Mouse (Mus musculus) liver, adult (tissue): ENCODE measurements around the gene Wdfy1.

Source experiments
- GATA4 ChIP-seq: IDR thresholded peaks from 2 replicates; pipeline ENCODE4 v1.6.1; 2014; ENCODE audit warnings: mild to moderate bottlenecking, low read length; ENCODE audit not compliant: insufficient replicate concordance

The Wdfy1 gene

GRCm38 (mm10) chr1:79764483-79764882, 11.5 kb downstream of the Wdfy1 start:
- TF ChIP-seq GATA4: no peak

GRCm38 (mm10) chr1:79764031-79764430, 11.9 kb downstream of the Wdfy1 start:
- no peak for TF ChIP-seq GATA4

GRCm38 (mm10) chr1:79762282-79763250, 13.4 kb downstream of the Wdfy1 start:
- TF ChIP-seq GATA4: no peak

GRCm38 (mm10) chr1:79761917-79762271, 14.0 kb downstream of the Wdfy1 start:
- no peak for TF ChIP-seq GATA4

GRCm38 (mm10) chr1:79761106-79761916, 14.6 kb downstream of the Wdfy1 start:
- TF ChIP-seq GATA4: no peak; the same call in 1 of the 2 replicates

GRCm38 (mm10) chr1:79760656-79761055, 15.3 kb downstream of the Wdfy1 start:
- TF ChIP-seq GATA4: no peak

GRCm38 (mm10) chr1:79759436-79759972, 16.4 kb downstream of the Wdfy1 start:
- TF ChIP-seq GATA4: no peak

GRCm38 (mm10) chr1:79759006-79759405, 16.9 kb downstream of the Wdfy1 start:
- TF ChIP-seq GATA4: no peak

GRCm38 (mm10) chr1:79757597-79757996, 18.3 kb downstream of the Wdfy1 start:
- TF ChIP-seq GATA4: no peak

GRCm38 (mm10) chr1:79757161-79757560, 18.8 kb downstream of the Wdfy1 start:
- TF ChIP-seq GATA4: no peak

GRCm38 (mm10) chr1:79756417-79756816, 19.5 kb downstream of the Wdfy1 start:
- TF ChIP-seq GATA4: no peak

GRCm38 (mm10) chr1:79755376-79755775, 20.6 kb downstream of the Wdfy1 start:
- no peak for TF ChIP-seq GATA4

- no peak for TF ChIP-seq GATA4
These were observed 21.0 kb downstream of the Wdfy1 start for GRCm38 (mm10) chr1:79754936-79755335.

GRCm38 (mm10) chr1:79753456-79753855, 22.5 kb downstream of the Wdfy1 start:
- no peak for TF ChIP-seq GATA4

- TF ChIP-seq GATA4: no peak
These were observed 23.1 kb downstream of the Wdfy1 start for GRCm38 (mm10) chr1:79752714-79753340.
